Mouse (Mus musculus): ENCODE data around the gene Acoxl. TPM values are rescaled to one million over a fixed set of nuclear protein-coding genes. Genes with fewer than 3 reads are reported as not detected.

Acoxl gene
- total and polyA plus RNA-seq, 3 experiments: 0.14 TPM; not detected in 2

- Histone ChIP-seq H3K36me3 (ENCODE audit: control insufficient read depth, insufficient read depth, low read length) (0 out of 2 replicates have a peak, but pooled peaks cover 2% of the 10 kb centered on the region), H3K9ac (ENCODE audit: low read depth, low read length) (no peak overlapping the region), H3K4me1 (ENCODE audit: control insufficient read depth, insufficient read depth, low read length) (peaks cover 11% of the 10 kb centered on the region), H3K4me3 (no peak overlapping the region), H3K27ac (no peak overlapping the region), H3K79me2 (replicated peaks; ENCODE audit: control insufficient read depth, insufficient read depth, low read length) (0 out of 2 replicates have a peak, but pooled peaks cover 1% of the 10 kb centered on the region), H3K27me3 (ENCODE audit: control insufficient read depth, insufficient read depth, low read length) (no peaks in the 10 kb centered on the region)
- 72% methylated on average over 8 of the region's 8 CpGs for WGBS
- intact Hi-C loops (cut with DNase I): no loop called here
- TF ChIP-seq EP300 (IDR thresholded peaks at IDR 0.05; ENCODE audit: insufficient read depth, low read depth, low read length) (no peak), POLR2A (IDR thresholded peaks at IDR 0.05; ENCODE audit: insufficient read depth, low read depth, low read length) (no peak), CTCF (IDR thresholded peaks at IDR 0.05) (no peak)
- DNase-seq: no peak
Measured at GRCm38 (mm10) chr2:128138924-128139323, 300.2 kb downstream of the Acoxl start.

GRCm38 (mm10) chr2:128139781-128140180 is 301.1 kb downstream of the Acoxl start:
- intact Hi-C loops (cut with DNase I): no loop called here
- no peak for TF ChIP-seq CTCF (IDR thresholded peaks at IDR 0.05)
- TF ChIP-seq POLR2A (IDR thresholded peaks at IDR 0.05; ENCODE audit: insufficient read depth, low read depth, low read length): no peak
- TF ChIP-seq EP300 (IDR thresholded peaks at IDR 0.05; ENCODE audit: insufficient read depth, low read depth, low read length): no peak
- 63% methylated on average over 15 of the region's 15 CpGs for WGBS
- Histone ChIP-seq H3K9ac (ENCODE audit: low read depth, low read length) (no peak overlapping the region), H3K36me3 (ENCODE audit: control insufficient read depth, insufficient read depth, low read length) (0 out of 2 replicates have a peak, but pooled peaks cover 2% of the 10 kb centered on the region), H3K79me2 (replicated peaks; ENCODE audit: control insufficient read depth, insufficient read depth, low read length) (0 out of 2 replicates have a peak, but pooled peaks cover 1% of the 10 kb centered on the region), H3K27ac (peak overlapping the region; percentile 41), H3K27me3 (ENCODE audit: control insufficient read depth, insufficient read depth, low read length) (no peaks in the 10 kb centered on the region), H3K4me1 (ENCODE audit: control insufficient read depth, insufficient read depth, low read length) (peaks cover 9% of the 10 kb centered on the region), H3K4me3 (no peak overlapping the region)
- DNase-seq: peak in 1 of 2 experiments; percentile 34

- no peak for TF ChIP-seq POLR2A (IDR thresholded peaks at IDR 0.05; ENCODE audit: insufficient read depth, low read depth, low read length)
- no peak for TF ChIP-seq EP300 (IDR thresholded peaks at IDR 0.05; ENCODE audit: insufficient read depth, low read depth, low read length)
- TF ChIP-seq CTCF (IDR thresholded peaks at IDR 0.05): no peak
- H3K4me3 ChIP-seq: no peak overlapping the region
- H3K27me3 ChIP-seq (ENCODE audit: control insufficient read depth, insufficient read depth, low read length): no peaks in the 10 kb centered on the region
- no peak overlapping the region for H3K9ac ChIP-seq (ENCODE audit: low read depth, low read length)
- intact Hi-C loops (cut with DNase I): no loop called here
- no peaks in the 10 kb centered on the region for H3K36me3 ChIP-seq (ENCODE audit: control insufficient read depth, insufficient read depth, low read length)
- WGBS: 86% methylated on average over 3 of the region's 3 CpGs
- 0 out of 2 replicates have a peak, but pooled peaks cover 1% of the 10 kb centered on the region for H3K79me2 ChIP-seq (replicated peaks; ENCODE audit: control insufficient read depth, insufficient read depth, low read length)
- H3K27ac ChIP-seq: peak overlapping the region; percentile 41
- peaks cover 9% of the 10 kb centered on the region for H3K4me1 ChIP-seq (ENCODE audit: control insufficient read depth, insufficient read depth, low read length)
- no peak for DNase-seq
Measured at GRCm38 (mm10) chr2:128140183-128140582, 301.5 kb downstream of the Acoxl start.

GRCm38 (mm10) chr2:128143992-128144391 is 305.3 kb downstream of the Acoxl start:
- peaks cover 5% of the 10 kb centered on the region; the same call in 1 of the 2 replicates for H3K4me1 ChIP-seq (ENCODE audit: control insufficient read depth, insufficient read depth, low read length)
- TF ChIP-seq CTCF (IDR thresholded peaks at IDR 0.05) (no peak), EP300 (IDR thresholded peaks at IDR 0.05; ENCODE audit: insufficient read depth, low read depth, low read length) (no peak), POLR2A (IDR thresholded peaks at IDR 0.05; ENCODE audit: insufficient read depth, low read depth, low read length) (no peak)
- intact Hi-C loops (cut with DNase I): no loop called here

GRCm38 (mm10) chr2:128145433-128145832 is 306.8 kb downstream of the Acoxl start:
- H3K27ac ChIP-seq: no peak overlapping the region
- TF ChIP-seq CTCF (IDR thresholded peaks at IDR 0.05) (no peak), POLR2A (IDR thresholded peaks at IDR 0.05; ENCODE audit: insufficient read depth, low read depth, low read length) (no peak), EP300 (IDR thresholded peaks at IDR 0.05; ENCODE audit: insufficient read depth, low read depth, low read length) (no peak)
- no peak for DNase-seq
- no peaks in the 10 kb centered on the region for H3K27me3 ChIP-seq (ENCODE audit: control insufficient read depth, insufficient read depth, low read length)
- no peak overlapping the region for H3K9ac ChIP-seq (ENCODE audit: low read depth, low read length)
- no peak overlapping the region for H3K4me3 ChIP-seq
- peaks cover 2% of the 10 kb centered on the region; the same call in 1 of the 2 replicates for H3K4me1 ChIP-seq (ENCODE audit: control insufficient read depth, insufficient read depth, low read length)
- no peaks in the 10 kb centered on the region for H3K36me3 ChIP-seq (ENCODE audit: control insufficient read depth, insufficient read depth, low read length)
- intact Hi-C loops (cut with DNase I): no loop called here
- WGBS: 89% methylated on average over 3 of the region's 3 CpGs
- no peaks in the 10 kb centered on the region for H3K79me2 ChIP-seq (replicated peaks; ENCODE audit: control insufficient read depth, insufficient read depth, low read length)

More at GRCm38 (mm10) chr2:128143992-128144391, 305.3 kb downstream of the Acoxl start:
- 0 out of 2 replicates have a peak, but pooled peaks cover 1% of the 10 kb centered on the region for H3K79me2 ChIP-seq (replicated peaks; ENCODE audit: control insufficient read depth, insufficient read depth, low read length)
- no peaks in the 10 kb centered on the region for H3K36me3 ChIP-seq (ENCODE audit: control insufficient read depth, insufficient read depth, low read length)
- H3K27me3 ChIP-seq (ENCODE audit: control insufficient read depth, insufficient read depth, low read length): no peaks in the 10 kb centered on the region
- DNase-seq: no peak
- no peak overlapping the region for H3K9ac ChIP-seq (ENCODE audit: low read depth, low read length)
- no peak overlapping the region for H3K27ac ChIP-seq
- no peak overlapping the region for H3K4me3 ChIP-seq

- intact Hi-C loops (cut with DNase I): no loop called here
- Histone ChIP-seq H3K27me3 (ENCODE audit: control insufficient read depth, insufficient read depth, low read length) (no peaks in the 10 kb centered on the region), H3K79me2 (replicated peaks; ENCODE audit: control insufficient read depth, insufficient read depth, low read length) (no peaks in the 10 kb centered on the region), H3K36me3 (ENCODE audit: control insufficient read depth, insufficient read depth, low read length) (no peaks in the 10 kb centered on the region), H3K27ac (no peak overlapping the region), H3K9ac (ENCODE audit: low read depth, low read length) (no peak overlapping the region), H3K4me3 (no peak overlapping the region), H3K4me1 (ENCODE audit: control insufficient read depth, insufficient read depth, low read length) (no peaks in the 10 kb centered on the region; the same call in 1 of the 2 replicates)
- no peak for TF ChIP-seq CTCF (IDR thresholded peaks at IDR 0.05)
- TF ChIP-seq POLR2A (IDR thresholded peaks at IDR 0.05; ENCODE audit: insufficient read depth, low read depth, low read length): no peak
- WGBS: 57% methylated on average over 5 of the region's 5 CpGs
- no peak for DNase-seq
Measured at GRCm38 (mm10) chr2:128149596-128149995, 310.9 kb downstream of the Acoxl start.

All from heart, adult 2 months (tissue).